Mouse (Mus musculus) megakaryocyte, embryonic 14.5 days (primary cell): ENCODE measurements at regions not wholly inside any gene's neighbourhood (a gene's known extent, or its start where the extent isn't known, plus 50 kb on each side); places are given as distances from the start of the nearest gene placed in this dataset.

Experiments used
- FLI1 ChIP-seq: IDR thresholded peaks from 2 replicates; pipeline ENCODE4 v1.6.1; 2012; ENCODE audit warnings: low read length, inconsistent platforms, mixed read lengths
- GATA1 ChIP-seq: IDR thresholded peaks from 3 replicates; pipeline ENCODE4 v1.6.1; 2012; ENCODE audit warnings: mixed read lengths, low read length, inconsistent platforms, borderline replicate concordance

DNA sequence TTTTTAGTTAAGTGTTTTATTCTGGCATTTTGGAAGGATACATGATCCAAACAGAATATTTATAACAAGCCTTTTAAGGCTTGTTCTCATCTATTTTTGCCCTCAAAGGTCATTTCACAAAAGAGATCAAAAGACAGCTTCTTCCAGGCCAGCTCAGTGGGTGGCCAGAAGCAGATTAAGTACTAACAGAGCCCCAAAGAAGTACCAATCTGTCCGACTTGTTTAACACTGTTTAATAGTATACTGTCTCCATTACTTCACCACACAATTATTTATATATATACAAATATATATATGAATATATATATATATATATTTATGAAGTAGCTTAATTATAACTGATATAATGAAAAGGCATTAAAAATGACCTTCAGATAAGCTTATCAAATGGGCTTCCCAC lies 284.7 kb upstream of the Zic4 start:
- no peak for TF ChIP-seq GATA1
- TF ChIP-seq FLI1: no peak
